Mouse (Mus musculus) gonadal fat pad, adult 2 months (tissue): ENCODE measurements at regions not wholly inside any gene's neighbourhood (a gene's known extent, or its start where the extent isn't known, plus 50 kb on each side); places are given as distances from the start of the nearest gene placed in this dataset.

Experiments used
- DNase-seq: peaks from one replicate; pipeline ENCODE4 v3.0.0-alpha.2; 2012; ENCODE audit warnings: low read depth

GRCm38 (mm10) chr8:35185165-35185564 lies 580.4 kb upstream of the Gm19410 start:
- DNase-seq = no peak

- DNase-seq = no peak
Observed at GRCm38 (mm10) chr8:35188531-35188930, 577.1 kb upstream of the Gm19410 start.

- DNase-seq = no peak
Observed at GRCm38 (mm10) chr8:35189695-35190094, 575.9 kb upstream of the Gm19410 start.

GRCm38 (mm10) chr8:35192515-35192914 lies 573.1 kb upstream of the Gm19410 start:
- no peak for DNase-seq

- no peak for DNase-seq
Observed at GRCm38 (mm10) chr8:35193771-35194170, 571.8 kb upstream of the Gm19410 start.

- no peak for DNase-seq
Observed at GRCm38 (mm10) chr8:35196189-35196588, 569.4 kb upstream of the Gm19410 start.

DNA sequence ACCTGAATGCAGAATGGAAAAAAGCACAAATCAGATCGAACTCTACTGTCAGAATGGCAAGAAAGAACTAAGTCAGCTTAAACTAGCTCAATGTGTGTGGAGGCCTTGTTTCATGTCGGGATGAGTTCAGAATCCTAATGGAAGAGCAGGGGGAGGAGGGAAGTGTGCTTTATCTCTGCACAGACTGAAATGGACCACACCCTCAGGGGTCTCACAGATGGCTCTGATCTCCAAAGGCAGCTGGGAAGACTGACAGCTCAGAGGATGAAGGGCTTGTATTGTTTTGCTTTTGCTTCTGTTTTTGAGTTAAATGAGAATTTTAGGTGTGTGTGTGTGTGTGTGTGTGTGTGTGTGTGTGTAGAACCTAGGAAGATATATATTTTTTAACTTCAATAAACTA lies 566.8 kb upstream of the Gm19410 start:
- DNase-seq = no peak

DNA sequence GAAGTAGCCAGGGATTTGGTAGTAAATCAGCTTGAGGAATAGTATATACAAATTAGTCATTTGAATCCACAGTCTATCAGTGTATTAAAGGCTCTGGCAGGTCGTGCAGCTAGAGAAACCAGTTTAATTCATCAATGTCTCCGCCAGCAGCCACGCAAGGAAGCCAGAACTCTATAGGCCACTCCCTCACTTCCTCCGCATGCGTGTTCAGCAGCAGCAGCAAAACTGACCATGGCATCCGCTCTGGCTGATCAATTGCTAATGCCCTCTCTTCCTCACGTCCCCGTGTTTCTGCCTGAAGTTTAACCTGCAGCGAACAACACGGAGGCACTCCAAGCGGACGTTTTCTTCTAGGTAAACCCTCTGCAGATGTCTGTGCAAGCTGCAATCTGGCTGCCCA lies 564.2 kb upstream of the Gm19410 start:
- peak; percentile 54 for DNase-seq

DNA sequence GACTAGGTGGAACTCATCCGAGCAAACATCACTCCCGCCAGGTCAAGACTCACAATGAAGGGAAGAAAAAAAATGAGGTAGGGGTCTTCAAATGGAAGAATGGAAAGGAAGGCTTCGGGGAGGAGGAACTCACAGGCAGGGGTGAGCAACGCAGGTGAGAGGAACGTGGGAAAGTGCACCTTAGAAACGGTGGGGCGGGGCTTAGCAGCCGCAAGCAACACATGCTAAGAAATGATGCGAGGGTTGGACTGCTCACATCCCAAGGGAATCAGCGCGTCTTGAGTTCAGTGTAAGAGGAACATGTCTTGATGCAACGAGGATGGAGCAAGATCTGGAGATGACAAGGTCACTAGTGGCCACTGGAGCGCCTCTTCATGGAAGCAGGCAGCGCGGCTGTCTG lies 560.6 kb upstream of the Gm19410 start:
- DNase-seq = no peak

- DNase-seq = no peak
Observed at GRCm38 (mm10) chr8:35205536-35205935, 560.1 kb upstream of the Gm19410 start.

DNA sequence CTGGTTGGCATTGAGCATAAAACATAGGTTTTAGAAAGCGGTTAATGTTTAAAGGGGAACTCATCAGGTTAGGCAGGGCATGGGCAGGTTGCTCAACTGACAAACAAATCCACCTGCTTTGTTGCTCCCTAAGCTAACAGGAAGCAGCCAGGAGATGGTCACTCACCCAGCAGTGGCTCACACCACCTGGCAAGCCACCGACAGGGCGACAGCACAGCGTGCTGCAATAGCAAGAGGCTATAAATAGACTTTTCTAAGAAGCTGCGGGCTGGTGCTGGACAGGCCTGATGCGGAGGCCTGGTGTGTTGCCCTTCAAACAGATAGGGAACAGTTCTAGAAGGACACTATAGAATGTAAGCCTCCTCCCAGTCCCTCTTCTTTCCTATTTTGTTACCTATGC lies 559.3 kb upstream of the Gm19410 start:
- DNase-seq = no peak

DNA sequence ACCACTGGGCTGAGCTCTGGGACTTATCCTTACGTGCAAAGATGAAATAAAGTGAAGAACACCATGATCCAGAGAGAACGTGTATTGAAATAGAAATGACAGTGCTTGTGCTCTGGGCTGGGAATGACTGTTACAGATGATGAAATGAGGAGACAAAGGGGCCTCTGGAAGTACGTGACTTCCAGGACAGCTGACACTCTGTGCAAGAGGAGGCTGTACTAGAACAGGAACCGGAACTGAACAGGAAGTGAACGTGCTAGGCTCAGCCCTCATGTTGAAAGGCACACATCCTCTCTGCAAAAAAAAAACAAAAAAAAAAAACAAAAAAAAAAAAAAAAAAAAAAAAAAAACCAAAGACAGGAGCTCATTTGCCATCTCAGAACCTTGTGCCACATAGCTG lies 557.2 kb upstream of the Gm19410 start:
- no peak for DNase-seq

GRCm38 (mm10) chr8:35211506-35212452 lies 553.8 kb upstream of the Gm19410 start:
- no peak for DNase-seq

DNA sequence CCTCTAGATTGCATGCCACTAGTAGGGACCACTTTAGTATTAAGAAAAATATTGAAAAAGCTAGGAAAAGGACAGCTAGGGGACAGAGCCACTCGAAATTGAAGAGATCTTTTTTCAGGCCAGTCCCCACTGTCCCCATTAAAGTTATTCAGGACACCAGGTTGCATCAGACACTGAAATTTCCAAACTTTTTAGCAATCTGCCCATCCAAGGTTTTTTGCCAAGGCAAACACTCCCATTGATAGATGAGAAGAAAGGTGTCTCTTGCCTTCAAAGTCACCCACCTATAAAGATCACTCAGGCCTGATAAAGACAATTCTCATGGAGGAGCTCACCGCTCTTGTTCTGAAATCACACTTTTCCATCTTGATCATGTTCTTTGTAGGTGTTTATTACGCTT lies 552.1 kb upstream of the Gm19410 start:
- DNase-seq = peak; percentile 84

DNA sequence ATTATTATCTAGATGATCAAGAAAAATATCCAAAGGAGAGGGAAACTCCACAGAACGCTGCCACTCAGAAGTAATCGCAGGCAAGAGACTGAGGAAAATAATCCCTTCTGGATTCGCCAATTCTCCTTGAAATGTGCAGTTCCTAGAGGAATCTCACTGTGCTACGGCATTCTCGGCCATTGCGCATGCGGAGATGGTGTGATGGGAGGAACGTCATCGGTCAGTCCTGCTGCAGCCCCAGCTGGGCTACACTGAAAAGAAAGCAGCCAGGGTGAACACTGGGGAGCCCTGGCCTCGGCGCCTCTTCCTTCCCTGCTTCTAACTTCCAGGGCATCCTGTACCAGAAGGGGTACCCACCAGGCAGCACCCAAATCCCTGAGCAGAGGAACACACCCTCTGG lies 548.0 kb upstream of the Gm19410 start:
- no peak for DNase-seq

GRCm38 (mm10) chr8:35218327-35218726 lies 547.3 kb upstream of the Gm19410 start:
- no peak for DNase-seq

DNA sequence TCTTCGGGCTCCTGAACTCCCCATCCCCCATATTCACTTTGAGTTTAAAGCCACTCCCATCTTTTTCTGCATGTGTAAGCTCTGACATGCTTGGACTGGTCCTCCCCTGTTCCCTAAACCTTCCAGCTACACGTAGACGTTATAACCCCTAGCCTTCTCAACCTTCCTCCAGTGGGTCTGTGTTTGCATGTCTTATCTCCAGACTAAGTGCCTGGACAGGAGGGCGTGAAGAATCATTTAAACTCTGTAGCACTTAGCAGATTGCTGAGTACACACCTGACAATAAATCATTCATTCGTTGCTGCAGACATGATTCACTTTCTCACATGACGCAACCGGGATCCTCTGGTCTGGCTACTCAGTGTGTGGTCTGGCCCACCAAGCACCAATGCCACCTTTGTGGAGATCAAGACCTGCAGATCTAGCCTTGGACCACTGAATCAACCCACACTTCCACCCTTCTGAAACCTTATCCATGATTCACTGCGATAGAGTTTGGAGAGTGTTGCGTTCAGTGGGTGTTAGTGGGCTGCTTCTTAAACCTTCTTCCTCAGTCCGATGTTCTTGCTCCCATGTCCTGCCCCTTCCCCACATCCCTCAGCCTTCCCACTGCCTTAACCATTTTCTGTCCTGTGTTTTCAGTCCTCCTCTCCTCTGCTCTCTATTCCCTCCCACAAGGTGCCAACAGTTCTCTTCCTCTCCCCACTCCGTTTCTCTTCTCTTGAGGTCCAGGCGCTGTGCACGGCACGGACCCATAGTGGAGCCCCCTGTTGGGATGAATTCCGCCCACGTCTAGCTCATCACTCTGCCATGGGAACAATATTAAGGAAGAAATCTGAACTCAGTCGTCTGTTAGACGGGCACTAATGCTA lies 541.3 kb upstream of the Gm19410 start:
- no peak for DNase-seq

DNA sequence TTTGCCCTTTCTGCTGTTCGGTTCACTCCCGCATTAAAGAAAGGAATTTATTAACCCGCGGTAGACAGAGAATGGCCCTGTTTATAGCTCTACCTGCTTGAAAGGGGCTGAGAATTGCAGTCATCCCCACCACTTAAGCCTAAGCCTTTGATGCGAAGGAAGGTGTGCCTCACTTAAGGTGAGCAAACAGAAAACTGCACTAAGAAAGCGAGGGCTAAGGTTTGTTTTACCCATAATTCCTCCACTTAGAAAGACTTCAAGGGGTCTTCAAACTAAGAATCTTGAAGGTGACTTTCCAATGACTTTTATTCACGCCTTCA lies 540.7 kb upstream of the Gm19410 start:
- no peak for DNase-seq

DNA sequence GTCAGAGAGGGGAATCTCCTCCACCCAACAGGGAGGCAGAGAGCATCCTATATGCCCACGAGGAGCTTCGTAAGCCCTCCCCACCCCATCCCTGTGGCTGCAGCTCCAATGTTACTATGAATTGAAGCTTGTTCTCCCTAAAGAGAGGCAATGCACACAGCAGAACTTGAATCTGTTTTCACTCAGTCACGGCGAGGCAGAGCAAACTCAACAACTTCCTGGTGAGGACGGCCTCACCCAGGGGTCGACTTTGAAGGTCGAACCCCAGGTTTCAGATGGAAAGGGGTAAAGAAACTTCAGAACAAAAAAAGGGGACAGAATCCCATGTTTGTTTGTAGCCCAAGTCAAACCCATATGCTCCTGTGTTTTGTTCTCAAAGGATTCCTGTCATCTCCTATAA lies 538.5 kb upstream of the Gm19410 start:
- no peak for DNase-seq

- DNase-seq = no peak
Observed at GRCm38 (mm10) chr8:35228449-35228848, 537.1 kb upstream of the Gm19410 start.

DNA sequence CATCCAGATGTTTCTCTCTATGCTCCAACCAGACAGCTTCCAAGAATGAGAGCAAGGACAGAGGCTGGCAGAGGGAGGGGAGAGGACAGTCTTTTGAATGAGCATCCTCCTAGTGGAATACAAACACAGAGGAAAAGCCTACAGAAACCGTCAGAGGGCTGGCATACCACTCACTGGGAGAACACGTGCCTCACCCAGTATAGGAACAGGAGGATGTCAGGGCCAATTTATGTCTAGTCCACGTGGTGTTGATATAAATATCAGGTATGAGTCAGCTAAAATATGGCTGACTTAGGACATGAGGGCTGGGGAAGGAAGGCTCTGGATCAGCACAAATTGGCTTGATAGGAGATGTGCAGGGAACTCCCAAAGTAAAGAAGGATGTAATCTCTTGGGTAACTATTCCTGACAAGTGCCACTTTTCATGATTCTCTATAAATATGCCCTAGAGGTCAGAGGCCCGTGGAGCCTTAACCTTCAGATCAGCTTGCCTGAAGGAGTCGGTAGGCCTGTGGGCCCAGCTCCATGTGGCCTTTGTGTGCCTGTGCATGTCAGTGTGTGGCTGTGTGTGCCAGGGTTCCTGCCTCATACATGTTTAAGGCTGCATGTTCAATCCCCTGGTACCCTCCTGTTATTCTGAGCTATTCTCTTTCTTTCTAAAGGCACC lies 531.9 kb upstream of the Gm19410 start:
- no peak for DNase-seq

GRCm38 (mm10) chr8:35234436-35234835 lies 531.2 kb upstream of the Gm19410 start:
- no peak for DNase-seq
